Mouse (Mus musculus): Measurements from ENCODE around the gene Olfr533.
"Not testable (repeated sequence)": the region's sequence is repeated elsewhere in the genome, so short reads cannot be mapped to it uniquely, and the experiment has no call there.

The Olfr533 gene

GRCm38 (mm10) chr7:140463070-140463469, at the start of gene Olfr533:
Gene Olfr533, plus strand, starts transcription at chr7:140463370.
- not testable (repeated sequence) for DNase-seq

DNA sequence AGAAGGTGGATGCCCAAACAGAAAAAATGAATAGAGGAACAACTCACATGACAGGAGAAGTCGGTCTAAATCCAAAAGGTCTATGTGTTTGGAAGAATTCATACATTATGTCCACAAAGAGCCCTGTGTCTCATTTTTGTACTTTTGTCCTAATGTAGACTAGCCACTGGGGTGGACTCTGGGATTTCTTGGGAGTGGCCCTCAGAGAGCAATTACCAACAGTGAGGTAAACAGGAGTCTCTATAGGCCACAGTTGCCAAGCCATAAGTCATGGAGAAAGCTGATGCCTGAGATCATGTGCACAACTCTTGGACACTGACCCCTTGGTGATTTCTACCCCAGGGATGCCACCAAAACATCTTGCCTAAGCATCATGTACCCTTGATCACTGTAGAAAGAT, 41.6 kb upstream of the Olfr533 start, which contains the start of gene Olfr532:
Gene Olfr532, minus strand, starts transcription at position 101 of the 400 bp plus-strand sequence.
- no peak for DNase-seq

DNA sequence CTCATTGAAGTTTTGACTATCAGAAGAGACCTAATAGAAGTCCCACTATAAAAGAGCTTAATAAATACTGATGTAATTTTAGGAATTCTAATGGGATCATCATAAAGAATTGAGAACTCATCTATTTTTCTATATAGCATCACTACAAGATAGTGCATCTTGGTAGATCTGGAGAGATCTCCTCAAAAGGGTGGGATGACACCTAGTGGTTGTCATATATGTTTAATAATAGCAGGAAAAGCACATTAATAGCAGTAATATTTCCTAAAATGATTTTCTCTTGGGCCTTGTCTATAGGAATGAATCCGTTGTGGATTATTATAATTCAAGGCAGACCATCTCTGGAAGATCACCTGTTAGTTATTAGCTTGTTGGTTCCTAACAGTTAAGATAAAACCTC, 20.0 kb upstream of the Olfr533 start:
- DNase-seq: no peak

GRCm38 (mm10) chr7:140477886-140478285, 14.7 kb downstream of the Olfr533 start:
- DNase-seq: no peak

GRCm38 (mm10) chr7:140478733-140479132, 15.6 kb downstream of the Olfr533 start:
- no peak for DNase-seq

- no peak for DNase-seq
These were observed 20.7 kb downstream of the Olfr533 start, which contains the start of gene Olfr535 for GRCm38 (mm10) chr7:140483916-140484315. Gene Olfr535, plus strand, starts transcription at chr7:140484216.

- DNase-seq: no peak
These were observed 25.8 kb downstream of the Olfr533 start for GRCm38 (mm10) chr7:140488981-140489380.

GRCm38 (mm10) chr7:140494231-140494630, 31.1 kb downstream of the Olfr533 start:
- no peak for DNase-seq

DNA sequence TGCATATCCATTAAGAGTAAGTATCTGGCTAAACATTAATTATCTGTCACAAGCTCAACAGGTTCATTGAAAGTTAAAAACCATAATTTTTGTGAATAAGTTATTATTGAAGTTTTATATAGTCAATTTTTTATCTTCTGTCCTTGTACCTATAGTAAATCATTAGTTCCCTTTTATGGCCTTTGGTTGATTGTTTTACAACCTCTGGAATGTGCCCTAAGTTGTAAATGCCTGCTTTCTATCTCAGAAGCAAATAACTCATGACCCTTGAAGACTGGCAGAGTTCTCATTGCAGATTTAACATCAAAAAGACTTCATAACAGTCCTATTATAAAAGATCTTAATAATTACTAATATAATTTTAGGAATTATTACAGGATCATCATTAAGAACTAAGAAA, 31.5 kb downstream of the Olfr533 start:
- no peak for DNase-seq

- peak; percentile 1 to 5 for DNase-seq
These were observed 44.3 kb downstream of the Olfr533 start, which contains the start of gene Olfr536 for GRCm38 (mm10) chr7:140507346-140508021. Gene Olfr536, minus strand, starts transcription at chr7:140507396.
